Mouse (Mus musculus): ENCODE measurements around the gene Rsph9.

The Rsph9 gene

DNA sequence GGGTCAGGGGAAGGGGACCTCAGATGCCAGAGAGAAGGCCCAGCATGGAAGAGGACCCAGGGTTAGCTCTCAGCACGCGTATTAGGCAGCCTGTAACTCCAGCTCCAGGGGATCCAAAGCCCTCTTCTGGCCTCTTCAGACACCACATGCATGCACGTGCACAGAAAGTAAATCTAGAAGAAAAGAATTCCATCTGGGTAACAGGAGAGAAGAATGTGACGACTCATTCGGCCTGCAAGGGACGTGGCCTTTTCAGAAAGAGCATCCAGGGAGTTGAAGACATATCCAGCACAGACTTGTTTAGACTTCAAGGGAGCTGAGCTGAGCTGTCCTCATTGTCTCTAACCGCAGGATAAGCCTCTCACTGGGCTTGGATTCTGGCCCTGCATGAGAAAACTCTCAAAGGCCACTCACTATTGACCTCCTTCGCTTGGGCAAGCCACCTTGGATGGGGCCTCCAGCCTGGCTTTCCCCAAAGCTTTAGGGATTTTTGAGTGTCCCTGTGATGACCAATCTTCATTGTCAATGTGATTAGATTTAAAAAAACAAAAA is 41.3 kb downstream of the Rsph9 start:
- DNase-seq (ENCODE audit: low read depth): peak; percentile 71

DNA sequence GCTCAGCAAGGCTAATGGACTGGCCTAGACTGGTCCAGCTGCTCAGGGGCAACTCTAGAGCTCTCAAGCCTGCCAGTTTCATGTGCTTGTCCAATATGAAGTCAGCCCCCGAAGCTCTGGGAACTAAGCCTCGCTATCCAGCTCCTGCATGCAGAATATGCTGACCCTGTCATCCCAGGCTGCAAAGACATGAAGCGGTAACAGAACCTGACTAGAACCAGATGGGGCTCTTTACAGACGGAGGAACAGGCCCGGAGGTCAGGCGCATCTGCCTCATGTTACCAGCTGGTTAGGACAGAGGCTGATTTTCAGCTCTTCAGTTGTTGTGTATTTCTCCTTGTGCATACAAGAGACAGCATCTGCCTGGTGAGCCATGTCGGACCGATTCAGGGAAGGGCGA is 42.1 kb downstream of the Rsph9 start:
- no peak for DNase-seq (ENCODE audit: low read depth)

DNA sequence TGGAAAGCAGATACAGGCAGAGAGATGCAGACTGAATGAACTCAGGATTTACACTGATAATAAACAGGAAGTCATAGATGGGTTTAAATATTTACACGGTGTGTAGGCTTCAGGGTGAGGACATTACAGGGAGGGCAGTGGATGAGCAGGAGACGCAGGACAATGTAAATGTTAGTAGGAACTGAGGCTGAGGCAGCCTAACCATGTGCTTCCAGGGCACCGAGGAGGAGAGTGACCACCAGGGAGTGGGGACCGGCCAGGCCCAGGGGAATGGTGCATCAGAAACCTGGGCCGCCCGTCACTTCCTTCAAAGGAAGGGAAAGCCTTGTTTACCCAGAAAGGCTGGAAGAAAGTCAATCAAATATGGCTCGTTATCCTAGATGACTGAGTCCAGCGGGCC is 45.5 kb downstream of the Rsph9 start:
- DNase-seq (ENCODE audit: low read depth): no peak

DNA sequence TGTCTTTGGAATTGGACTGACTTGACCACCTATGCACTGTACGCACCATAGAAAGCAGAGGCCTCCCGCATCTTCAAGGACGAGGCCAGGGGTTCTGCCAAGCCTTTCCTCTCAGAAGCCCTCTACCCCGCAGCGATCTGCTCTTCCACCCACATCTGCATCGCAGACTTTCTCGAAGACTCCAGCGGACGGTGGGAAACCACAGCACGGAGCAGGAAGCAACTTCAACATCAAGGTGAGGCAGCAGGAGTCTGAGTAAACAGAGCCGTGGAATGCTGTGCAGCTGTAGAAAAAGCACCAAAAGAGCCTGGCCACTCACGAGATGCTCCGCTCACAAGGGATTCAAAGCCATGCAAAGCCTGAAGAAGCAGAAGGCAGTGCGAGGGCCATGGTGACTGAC is 52.1 kb downstream of the Rsph9 start:
- no peak for DNase-seq (ENCODE audit: low read depth)

DNA sequence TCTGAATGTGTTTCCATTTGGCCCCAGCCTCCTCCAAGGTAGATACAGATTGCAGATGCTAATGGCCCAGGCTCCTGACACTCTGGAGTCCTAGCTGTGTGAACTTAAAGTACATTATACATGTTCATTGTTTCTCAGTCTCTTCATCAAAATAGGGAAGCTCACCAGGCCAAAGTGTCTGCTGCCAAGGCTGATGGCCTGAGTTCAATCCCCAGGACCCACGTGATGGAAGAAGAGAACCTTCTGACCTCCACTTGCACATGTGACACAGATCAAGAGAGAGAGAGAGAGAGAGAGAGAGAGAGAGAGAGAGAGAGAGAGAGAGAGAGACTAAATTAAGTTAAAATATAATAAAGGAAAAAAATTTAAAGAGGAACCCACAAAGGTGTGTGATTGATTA is 52.7 kb downstream of the Rsph9 start:
- DNase-seq (ENCODE audit: low read depth): no peak

DNA sequence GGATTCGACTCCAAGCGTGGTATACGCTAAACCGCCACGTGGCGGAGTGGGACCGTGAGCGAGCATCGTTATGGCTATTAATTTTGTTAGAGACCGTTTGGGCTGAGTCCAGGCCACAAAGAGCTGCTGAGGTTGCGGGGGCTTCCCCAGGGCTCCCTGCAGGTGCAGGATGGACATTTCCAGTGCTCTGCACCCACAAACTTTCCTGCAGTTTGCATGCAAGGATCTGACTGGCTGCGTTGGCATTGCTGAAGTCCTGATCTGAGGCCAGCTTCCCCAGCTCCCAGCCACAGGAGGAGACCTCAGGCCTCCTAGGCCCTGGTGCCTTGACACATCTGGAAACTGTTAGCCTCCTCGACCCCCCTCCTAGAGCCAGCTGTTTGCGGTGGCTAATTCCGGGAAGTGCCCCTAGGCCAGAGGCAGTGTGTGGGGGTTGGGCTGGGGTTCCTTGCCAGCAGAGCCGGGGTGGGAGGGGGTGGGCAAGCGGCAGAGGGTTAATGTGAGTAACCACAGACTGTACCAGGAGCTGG is 57.6 kb downstream of the Rsph9 start:
- peak; percentile 89 for DNase-seq (ENCODE audit: low read depth)

DNA sequence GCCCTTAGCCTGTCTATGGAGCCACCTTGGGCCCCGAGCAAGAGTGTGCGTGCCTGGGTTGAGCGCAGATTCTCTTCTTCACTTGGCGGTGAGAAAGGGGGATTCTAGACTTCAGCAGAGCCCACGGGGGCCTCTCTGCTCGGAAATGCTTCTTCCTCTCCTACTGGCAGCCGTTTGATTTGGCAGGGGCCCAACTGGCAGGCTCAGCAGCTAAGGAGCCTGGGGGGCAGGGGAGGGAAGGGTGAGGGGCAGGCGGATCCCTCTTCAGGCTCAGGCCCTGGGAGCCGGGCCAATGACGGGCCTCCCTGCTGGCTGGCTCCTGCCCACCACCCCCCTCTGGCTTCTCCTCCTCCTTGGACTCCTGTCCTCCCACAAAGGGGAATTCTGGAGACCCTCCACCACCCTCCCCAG is 59.9 kb downstream of the Rsph9 start:
- DNase-seq (ENCODE audit: low read depth): peak; percentile 87

DNA sequence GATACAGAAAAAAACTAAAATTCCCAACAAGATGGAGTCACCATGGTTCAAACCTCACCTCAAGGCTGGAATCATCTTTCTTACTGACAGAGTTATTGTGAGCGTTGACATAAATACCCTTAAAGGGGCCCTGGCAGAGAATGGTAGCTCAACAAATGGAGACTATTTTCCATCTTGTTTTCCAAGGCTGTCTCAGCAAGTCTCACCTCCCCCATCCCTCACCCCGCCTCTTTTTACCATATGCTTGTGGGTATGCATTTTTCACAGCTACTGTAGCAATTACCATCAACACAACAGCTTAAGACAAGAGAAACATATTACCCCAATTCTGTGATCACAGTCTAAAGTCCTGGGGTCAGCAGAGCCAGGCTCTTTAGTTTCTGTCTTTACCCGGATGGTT is 60.6 kb downstream of the Rsph9 start:
- no peak for DNase-seq (ENCODE audit: low read depth)

DNA sequence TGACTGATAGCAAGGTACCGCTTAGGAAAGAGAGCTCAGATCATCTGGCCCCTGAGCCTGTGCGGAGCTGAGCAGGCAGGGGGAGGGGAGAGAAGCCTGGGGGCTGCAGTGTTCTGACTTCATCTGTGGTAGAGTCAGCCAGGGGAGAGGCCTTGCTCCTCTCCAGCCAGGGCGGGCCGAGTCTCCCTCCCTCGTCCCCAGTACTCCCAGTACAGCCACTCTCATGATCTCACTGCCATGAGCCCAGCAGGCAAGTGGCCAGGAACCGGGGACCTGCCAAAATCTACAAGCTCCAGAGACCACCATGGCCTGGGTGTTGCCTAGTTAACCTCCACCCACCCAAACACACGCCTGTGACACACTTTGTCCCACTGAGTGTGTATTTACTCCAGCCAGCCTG is 62.4 kb downstream of the Rsph9 start:
- peak; percentile 33 for DNase-seq (ENCODE audit: low read depth)

DNA sequence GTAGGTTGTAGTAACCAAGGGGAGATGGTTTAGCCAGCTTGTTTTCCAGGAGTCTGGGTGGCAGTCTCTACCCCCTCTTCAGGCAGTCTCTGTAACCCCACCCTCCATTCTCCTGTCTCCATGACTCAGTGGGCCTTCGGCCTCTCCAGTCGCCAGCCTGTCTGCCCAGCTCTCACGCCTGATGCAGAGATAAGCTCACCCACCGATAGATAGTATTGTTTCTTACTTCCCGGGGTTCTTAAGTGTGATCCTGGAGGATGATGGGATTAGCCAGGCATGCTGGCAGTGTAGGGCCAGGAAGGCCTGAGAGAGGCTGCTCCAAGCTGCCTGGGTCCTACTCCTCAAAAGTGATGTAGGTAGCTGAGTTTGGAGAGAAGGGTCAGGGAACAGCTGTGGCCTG is 63.0 kb downstream of the Rsph9 start:
- no peak for DNase-seq (ENCODE audit: low read depth)

DNA sequence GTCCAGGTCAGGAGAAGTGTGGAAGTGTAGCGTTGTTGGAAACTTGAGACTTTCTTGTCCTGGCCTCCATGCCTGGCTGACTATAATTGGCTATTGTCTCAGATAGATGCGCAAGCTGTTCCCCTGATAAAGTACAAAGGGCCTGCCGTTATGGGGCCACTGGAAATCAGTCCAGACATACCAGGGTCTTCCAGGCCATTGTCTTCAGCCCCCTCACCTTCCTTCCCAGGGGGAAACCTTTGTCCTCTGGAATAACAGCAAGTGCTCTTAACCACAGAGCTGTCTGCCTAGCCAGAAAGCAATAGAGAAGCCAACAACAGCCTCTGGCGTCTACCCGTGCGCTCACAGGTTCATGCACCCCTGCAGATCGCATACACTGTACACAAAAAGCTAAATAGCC is 63.6 kb downstream of the Rsph9 start:
- no peak for DNase-seq (ENCODE audit: low read depth)

DNA sequence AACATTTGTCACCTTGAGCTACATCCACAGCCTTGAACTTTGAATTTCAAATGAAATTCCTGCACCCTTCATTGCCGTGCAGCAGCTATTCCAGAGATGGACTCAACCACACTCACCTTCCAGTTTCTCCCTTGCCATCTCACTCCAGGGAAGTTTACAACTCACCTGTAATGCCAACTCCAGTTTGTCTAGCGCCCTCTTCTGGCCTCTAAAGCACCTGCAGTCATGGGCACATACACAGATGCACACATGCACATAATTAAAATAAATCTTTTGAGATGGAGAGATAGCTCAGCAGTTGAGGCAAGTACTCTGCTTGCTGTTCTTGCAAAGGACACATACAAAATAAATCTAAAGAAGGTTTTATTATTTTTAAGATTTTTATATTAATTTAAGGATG is 65.0 kb downstream of the Rsph9 start:
- no peak for DNase-seq (ENCODE audit: low read depth)

DNA sequence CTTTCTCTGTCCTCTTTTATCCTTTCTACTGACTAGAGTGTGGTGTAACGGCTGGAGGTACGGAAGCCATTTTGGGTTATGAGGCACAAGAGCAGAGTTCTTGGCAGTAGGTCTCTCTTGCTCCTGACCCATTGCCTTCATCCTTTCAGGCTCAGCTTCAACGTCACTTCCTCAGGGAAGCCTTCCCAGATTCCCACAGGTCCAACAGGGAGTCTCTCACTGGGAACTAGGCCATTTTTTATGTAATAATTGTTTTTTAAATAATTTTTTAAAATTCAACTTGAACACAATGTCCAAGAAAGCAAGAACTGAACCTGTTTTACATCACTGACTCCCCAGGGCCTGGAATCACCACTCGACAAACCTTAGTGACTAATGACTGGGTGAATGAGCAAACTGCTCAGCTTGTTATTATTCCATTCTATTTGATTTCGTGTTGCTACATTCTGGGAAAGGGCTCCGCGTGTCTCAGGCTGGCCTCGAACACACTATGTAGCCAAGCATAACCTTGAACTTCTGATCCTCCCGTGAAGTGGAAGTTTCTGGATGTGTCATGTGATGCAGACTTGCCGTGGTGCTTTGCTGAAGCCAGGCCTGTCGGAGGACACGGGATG is 66.0 kb downstream of the Rsph9 start:
- DNase-seq (ENCODE audit: low read depth): peak; percentile 52

DNA sequence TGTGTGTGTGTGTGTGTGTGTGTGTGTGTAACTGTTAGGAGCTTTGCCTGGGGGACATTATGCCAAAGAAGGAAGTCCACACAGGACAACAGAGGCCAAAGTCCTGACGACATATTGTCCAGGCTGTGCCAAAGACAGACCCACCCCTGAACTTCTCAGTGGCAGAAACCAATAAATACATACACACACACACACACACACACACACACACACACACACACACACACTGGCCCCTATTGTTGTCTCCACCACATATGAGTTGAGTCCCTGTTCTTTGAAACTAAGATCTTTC is 67.8 kb downstream of the Rsph9 start:
- DNase-seq (ENCODE audit: low read depth): no peak

DNA sequence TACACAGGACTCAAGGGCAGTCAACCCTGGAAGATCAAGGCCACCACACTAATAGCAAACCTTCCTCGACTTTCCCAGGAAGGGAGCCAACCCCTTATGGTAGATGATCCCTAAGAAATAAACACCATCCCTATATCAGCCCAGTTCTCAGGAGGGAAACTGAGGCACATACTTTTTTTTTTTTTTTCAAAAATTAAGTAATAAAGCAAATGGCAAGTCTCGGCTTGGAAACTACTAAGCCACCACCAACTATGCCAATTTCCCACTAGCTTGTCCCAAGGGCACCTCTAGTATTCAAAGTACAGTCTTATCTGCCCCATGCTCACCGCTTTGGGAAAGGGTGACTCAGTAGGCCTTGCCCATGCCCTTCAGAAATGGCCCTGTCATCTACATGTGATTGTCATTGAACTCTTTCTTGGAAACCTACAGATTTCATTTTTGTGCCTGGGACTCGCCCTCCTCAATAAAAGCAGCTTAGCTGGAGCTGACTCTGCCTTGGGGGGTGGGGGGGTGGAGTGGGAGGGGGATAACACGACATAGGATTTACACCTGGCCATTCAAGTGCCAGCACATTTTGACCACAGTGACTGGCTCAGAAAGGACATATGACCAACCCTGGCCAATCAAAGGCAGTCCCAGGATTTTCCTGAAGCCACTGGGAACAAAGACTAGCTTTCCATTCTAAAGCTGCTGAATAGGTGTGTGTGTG is 68.3 kb downstream of the Rsph9 start:
- DNase-seq (ENCODE audit: low read depth): no peak

DNA sequence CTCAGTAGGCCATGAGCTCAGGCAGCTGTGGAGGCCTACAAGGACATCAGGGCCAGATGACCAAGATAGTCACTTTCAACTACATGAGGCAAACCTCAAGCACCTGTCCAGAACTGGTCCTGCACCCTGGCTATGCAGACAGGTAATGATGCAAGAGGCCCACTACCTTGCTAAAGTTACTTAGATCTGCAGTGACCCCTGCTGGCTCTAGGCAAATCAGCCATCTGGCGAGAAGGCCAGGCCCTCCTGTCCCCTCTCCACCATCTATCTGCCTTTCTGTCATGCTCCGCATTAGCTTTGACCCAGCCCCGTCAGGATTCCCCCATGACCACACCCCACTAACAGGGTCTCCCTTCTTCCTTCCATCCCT is 68.9 kb downstream of the Rsph9 start:
- peak; percentile 57 for DNase-seq (ENCODE audit: low read depth)

DNA sequence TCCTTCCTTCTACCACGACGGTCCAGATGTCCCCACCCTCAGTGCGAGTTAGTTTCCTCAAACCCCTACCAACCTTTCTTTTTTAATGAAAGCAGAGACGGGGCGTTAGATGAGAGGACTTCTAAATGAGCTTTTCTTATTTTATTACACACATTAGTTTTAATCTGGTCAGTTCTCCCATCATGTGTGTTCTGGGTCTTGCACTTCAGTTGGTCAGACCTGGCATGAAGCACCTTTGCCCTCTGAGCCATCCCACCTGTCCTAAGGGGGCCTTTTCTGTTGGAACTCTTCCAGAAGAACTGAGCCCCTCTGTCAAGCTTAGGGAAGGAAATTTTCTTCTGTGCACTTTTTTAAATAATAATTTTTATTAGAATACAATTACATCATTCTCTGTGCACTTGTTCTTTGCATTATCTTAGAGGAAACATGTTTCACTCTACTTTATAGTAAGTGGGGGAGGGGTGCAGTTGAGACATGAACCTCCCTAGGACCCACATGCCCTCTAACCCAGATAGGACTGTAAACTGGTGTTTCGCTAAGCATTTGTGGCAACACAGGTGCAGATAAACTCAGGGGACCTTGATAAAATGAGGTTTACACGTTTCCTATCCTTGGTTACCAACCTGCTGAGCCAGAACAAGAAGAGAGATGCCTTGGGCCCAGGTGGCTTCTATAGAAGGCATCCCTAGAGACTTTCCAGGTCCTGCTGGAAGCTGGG is 69.5 kb downstream of the Rsph9 start:
- no peak for DNase-seq (ENCODE audit: low read depth)

DNA sequence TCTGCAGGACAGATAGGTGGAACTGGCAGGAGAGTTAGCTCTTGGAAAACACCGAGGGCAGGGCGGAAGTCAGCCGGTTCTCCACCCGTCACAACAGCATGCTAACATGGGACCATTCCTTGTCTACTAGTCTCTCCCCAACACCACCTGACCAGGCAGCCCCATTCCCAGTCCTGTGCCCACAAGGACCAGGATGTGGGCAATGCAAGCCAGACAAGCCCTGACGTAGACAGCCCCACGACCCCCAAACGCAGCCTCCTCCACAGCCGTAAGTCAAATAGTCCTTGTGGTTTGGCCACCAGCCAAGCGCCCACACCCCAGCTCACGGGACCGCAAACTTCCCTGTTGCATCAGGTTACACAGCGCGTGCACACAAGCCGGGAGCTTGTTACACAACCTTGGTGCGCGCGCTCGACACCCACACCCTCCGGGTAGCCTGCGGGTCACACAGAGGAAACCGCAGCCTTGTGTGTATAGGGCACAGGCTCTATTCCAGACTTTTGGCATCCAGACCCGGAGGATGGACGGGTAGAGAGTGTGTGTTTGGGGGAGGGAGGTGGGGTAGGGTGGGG is 70.2 kb downstream of the Rsph9 start:
- DNase-seq (ENCODE audit: low read depth): peak; percentile 95

Measured in NIH3T3 (cell line).